Mouse (Mus musculus) C2C12 (cell line): ENCODE results near the gene Hgd. TPM values are rescaled to one million over a fixed set of nuclear protein-coding genes. Genes with fewer than 3 reads are reported as not detected.

Experiments used
- H3K27me3 ChIP-seq: one replicate; pipeline ENCODE4 v1.6.1; 2011; ENCODE audit not compliant: control insufficient read depth, insufficient read depth, insufficient read length
- H3K36me3 ChIP-seq: one replicate; pipeline ENCODE4 v1.6.1; 2011; ENCODE audit not compliant: control insufficient read depth, insufficient read depth
- H3K4me3 ChIP-seq: one replicate; pipeline ENCODE4 v1.5.1; 2011; ENCODE audit warnings: mild to moderate bottlenecking, control low read depth; ENCODE audit not compliant: poor library complexity, insufficient read depth, severe bottlenecking
- H3K79me2 ChIP-seq: one replicate; pipeline ENCODE4 v1.6.1; 2011; ENCODE audit not compliant: control insufficient read depth, insufficient read depth
- H3K79me3 ChIP-seq: one replicate; pipeline ENCODE4 v1.6.1; 2011; ENCODE audit warnings: low read depth, control low read depth
- H3ac ChIP-seq: one replicate; pipeline ENCODE3; 2011; ENCODE audit warnings: low read depth; ENCODE audit not compliant: control insufficient read depth, insufficient read length
- CEBPB ChIP-seq: IDR thresholded peaks from one replicate; pipeline ENCODE4 v1.6.1; 2011; ENCODE audit warnings: low read depth, mild to moderate bottlenecking, control low read depth, moderate library complexity
- CTCF ChIP-seq: IDR thresholded peaks from one replicate; pipeline ENCODE4 v1.5.1; 2011; ENCODE audit not compliant: control insufficient read depth, insufficient read depth, insufficient read length
- FOSL1 ChIP-seq: IDR thresholded peaks from one replicate; pipeline ENCODE4 v1.8.0; 2011; ENCODE audit warnings: mild to moderate bottlenecking, low read length; ENCODE audit not compliant: poor library complexity, insufficient read depth, severe bottlenecking
- MAX ChIP-seq: IDR thresholded peaks from one replicate; pipeline ENCODE4 v1.6.1; 2011; ENCODE audit warnings: mild to moderate bottlenecking, control low read depth
- MYOD1 ChIP-seq: IDR thresholded peaks from one replicate; pipeline ENCODE4 v1.6.1; 2011; ENCODE audit warnings: low read depth; ENCODE audit not compliant: control insufficient read depth, insufficient read length
- MYOG ChIP-seq: IDR thresholded peaks from one replicate; pipeline ENCODE4 v1.6.1; 2011; ENCODE audit not compliant: control insufficient read depth, insufficient read length; ENCODE audit errors: extremely low read depth
- USF1 ChIP-seq: IDR thresholded peaks from one replicate; pipeline ENCODE4 v1.6.1; 2011; ENCODE audit warnings: low read depth, mild to moderate bottlenecking, control low read depth, moderate library complexity
- polyA plus RNA-seq: library from polyadenylated mRNA; unstranded; fragments of >200 nt; fragmentation: generic; extraction: Trizol; gene quantifications from one replicate; pipeline ENCODE4 v1.2.1, GENCODE M21; 2012; ENCODE audit warnings: missing spikeins

The Hgd gene
- polyA plus RNA-seq, 1 experiment: 0.02 TPM

DNA sequence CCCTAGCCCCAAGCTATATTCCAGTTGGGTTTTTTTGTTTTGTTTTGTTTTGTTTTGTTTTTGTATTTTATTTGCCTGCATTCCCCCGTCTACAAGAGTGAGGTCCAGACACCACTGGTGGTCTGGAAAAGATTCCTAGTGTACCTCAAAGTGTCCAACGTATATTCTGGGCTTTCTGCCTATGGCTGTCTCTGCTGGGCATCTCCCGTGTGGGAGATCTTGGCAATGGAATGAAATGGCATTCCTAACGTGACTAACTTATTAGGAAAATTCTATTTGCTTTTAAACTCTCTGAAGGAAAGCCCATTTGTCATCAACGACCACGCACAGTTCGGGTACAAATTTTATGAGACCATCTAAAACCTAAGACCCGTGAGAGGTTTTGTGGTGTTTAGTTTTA is 35.5 kb downstream of the Hgd start:
- Histone ChIP-seq H3K4me3 (no peak overlapping the region), H3ac (no peak overlapping the region), H3K36me3 (no peaks in the 10 kb centered on the region), H3K79me3 (no peaks in the 10 kb centered on the region), H3K27me3 (no peaks in the 10 kb centered on the region), H3K79me2 (no peaks in the 10 kb centered on the region)
- TF ChIP-seq CEBPB: no peak
- no peak for TF ChIP-seq USF1
- no peak for TF ChIP-seq MYOG
- TF ChIP-seq FOSL1: no peak
- no peak for TF ChIP-seq MYOD1
- TF ChIP-seq MAX: no peak
- TF ChIP-seq CTCF: no peak

DNA sequence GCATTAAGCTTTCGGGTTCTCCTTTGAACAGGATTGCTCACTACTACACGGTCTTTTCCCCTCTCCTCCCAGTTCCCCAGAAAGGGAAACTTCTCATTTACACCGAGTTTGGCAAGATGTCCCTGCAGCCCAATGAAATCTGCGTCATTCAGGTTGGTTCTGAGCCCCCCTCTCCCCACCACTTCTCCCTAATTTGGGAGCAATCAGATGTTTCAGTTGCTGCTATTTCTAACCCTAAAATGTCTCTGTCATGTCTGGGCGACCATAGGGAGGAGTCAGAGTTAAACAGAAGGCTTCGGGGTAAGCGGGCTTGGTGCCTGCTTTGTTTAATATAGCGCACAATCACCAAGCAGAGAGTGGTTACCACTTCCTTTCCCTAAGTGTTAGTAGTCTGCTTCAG is 36.2 kb downstream of the Hgd start:
- Histone ChIP-seq H3K27me3 (no peaks in the 10 kb centered on the region), H3K79me2 (no peaks in the 10 kb centered on the region), H3K79me3 (no peaks in the 10 kb centered on the region), H3K4me3 (no peak overlapping the region), H3K36me3 (no peaks in the 10 kb centered on the region), H3ac (no peak overlapping the region)
- TF ChIP-seq CEBPB (no peak), MAX (no peak), MYOG (no peak), USF1 (no peak), FOSL1 (no peak), CTCF (no peak), MYOD1 (no peak)

DNA sequence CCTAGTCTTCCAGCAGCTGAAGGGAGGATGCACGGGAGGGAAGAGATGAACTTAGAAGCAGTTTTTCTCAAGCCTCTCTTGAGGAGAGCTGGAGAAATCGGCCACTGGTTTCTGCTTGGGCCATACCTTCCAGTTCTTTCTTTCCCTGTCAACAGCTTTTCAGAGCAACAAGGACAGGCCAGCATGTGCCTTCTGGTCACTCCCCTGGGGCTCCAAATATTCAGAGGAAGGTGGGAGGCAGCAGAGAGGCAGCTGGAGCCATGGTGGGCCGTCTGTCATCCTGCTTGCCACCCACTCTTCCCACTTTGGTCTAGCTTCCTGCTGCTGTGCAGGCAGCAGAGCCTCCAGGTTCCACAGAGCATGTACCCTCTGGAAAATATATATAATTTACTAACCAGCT is 37.7 kb downstream of the Hgd start:
- TF ChIP-seq CEBPB (no peak), USF1 (no peak), MYOG (no peak), FOSL1 (no peak), CTCF (no peak), MYOD1 (no peak), MAX (no peak)
- no peak overlapping the region for H3K4me3 ChIP-seq
- H3ac ChIP-seq: no peak overlapping the region
- H3K79me3 ChIP-seq: no peaks in the 10 kb centered on the region
- no peaks in the 10 kb centered on the region for H3K27me3 ChIP-seq
- no peaks in the 10 kb centered on the region for H3K36me3 ChIP-seq
- H3K79me2 ChIP-seq: no peaks in the 10 kb centered on the region

DNA sequence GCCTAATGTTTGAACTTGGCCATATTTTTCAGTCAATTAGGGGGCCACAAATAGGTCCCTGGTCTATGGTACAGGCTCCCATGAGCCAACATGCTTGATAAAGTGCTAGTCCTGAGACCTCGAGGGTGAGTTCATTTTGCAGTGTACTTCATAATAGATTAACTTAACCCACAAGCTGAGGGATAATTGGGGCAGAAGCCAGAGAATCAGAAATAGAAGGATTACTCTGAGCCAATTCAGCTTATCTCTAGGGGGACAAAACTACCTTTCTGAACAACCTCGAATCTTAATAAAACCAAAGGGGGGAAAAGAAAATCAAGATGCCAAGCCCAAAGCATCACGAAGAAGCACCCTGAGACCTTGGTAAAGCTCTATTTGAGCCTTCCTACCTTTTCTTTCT is 42.5 kb downstream of the Hgd start:
- Histone ChIP-seq H3K79me3 (no peaks in the 10 kb centered on the region), H3ac (no peak overlapping the region), H3K36me3 (no peaks in the 10 kb centered on the region), H3K27me3 (no peaks in the 10 kb centered on the region), H3K4me3 (no peak overlapping the region), H3K79me2 (no peaks in the 10 kb centered on the region)
- TF ChIP-seq USF1: no peak
- no peak for TF ChIP-seq CTCF
- no peak for TF ChIP-seq MYOG
- TF ChIP-seq CEBPB: no peak
- no peak for TF ChIP-seq MAX
- no peak for TF ChIP-seq FOSL1
- TF ChIP-seq MYOD1: no peak

GRCm38 (mm10) chr16:37622919-37623318 is 43.0 kb downstream of the Hgd start:
- H3K79me3 ChIP-seq: no peaks in the 10 kb centered on the region
- H3ac ChIP-seq: no peak overlapping the region
- H3K79me2 ChIP-seq: no peaks in the 10 kb centered on the region
- no peak for TF ChIP-seq CEBPB
- no peak for TF ChIP-seq FOSL1
- TF ChIP-seq USF1: no peak
- TF ChIP-seq CTCF: no peak
- TF ChIP-seq MAX: no peak
- TF ChIP-seq MYOD1: no peak
- no peak for TF ChIP-seq MYOG
- H3K27me3 ChIP-seq: no peaks in the 10 kb centered on the region
- H3K36me3 ChIP-seq: no peaks in the 10 kb centered on the region
- H3K4me3 ChIP-seq: no peak overlapping the region

DNA sequence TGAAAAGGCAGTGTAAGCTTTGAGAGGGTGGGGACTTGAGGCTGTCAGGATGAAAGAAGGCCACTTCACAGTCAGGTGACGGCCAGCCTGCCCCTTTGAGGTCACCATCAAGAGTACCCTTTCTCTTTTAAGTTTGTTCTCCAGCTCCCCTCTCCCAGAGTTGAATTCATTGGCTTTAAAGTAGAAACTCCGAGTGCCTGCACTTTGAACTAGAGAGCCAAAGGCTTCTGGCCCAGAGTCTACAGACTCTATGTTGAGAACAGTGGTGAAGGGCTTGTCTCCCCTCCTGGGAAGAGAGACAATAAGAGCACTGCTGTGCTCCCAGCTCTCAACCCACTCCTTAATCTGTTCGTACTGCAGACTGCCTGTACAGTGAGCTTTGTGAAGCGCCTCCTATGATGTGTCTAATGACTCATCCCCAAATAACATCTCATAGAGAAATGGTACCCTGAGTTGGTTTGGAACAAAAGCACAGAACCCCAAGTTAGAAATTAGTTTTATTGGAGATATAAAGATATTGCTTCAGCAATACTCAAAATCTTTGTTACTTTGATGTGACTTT is 46.5 kb downstream of the Hgd start:
- no peaks in the 10 kb centered on the region for H3K27me3 ChIP-seq
- H3K79me2 ChIP-seq: no peaks in the 10 kb centered on the region
- no peak overlapping the region for H3ac ChIP-seq
- no peak overlapping the region for H3K4me3 ChIP-seq
- H3K79me3 ChIP-seq: no peaks in the 10 kb centered on the region
- H3K36me3 ChIP-seq: no peaks in the 10 kb centered on the region
- TF ChIP-seq FOSL1 (no peak), MAX (no peak), CTCF (no peak), MYOD1 (no peak), CEBPB (no peak), USF1 (no peak), MYOG (no peak)
